ENCODE assay signal across 15 mouse cellular contexts in the genomic region with DNA sequence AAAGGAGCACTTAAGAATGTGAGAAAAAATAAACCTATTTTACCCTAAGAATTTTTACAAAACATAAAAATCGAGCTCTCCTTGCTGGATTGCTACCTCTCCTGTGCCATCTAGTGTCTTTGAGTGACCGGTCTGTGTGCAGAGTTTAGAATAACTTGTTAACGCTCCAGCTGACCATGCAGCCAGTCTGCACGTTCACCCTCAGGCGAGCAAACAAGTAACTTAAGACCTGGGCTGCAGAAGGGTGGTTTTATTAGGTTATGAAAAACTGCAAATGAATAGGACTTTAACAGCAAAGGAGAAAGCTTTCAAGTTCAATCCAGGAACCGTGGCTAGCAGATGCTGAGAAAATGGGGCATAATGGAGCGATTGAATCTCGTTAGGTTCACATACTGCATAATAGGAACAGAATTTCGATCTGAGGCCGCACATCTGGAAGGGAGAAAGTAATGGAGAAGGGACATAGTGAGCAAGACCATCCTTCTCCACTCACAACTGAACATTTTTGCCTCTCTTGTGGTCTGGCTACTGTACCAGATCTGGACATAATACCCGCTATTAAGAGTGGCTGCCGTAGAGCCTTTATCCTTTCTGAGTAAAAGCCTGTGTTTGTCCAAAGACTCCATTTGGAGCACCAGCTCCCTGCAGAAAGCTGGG.
A peak's percentile ranks its signal among the peaks of the same experiment; 100 is the strongest.
DNase-seq lines count a peak whose midpoint lies in the region; ATAC-seq and TF ChIP-seq lines count a peak whose summit lies in the region.
"Had no signal": no experiment of that assay in that cellular context is flagged by ENCODE, and none has a peak within 500 bp of the region (broad histone marks: within the 10 kb centered on the region; RNA-seq: fewer than 3 reads in every experiment).

No protein-coding gene starts in this region.

- H3K4me3 ChIP-seq in forebrain, embryonic 12.5 days (replicated peaks), result no peak overlapping the region
- no peak overlapping the region for H3K4me3 ChIP-seq in forebrain, embryonic 16.5 days (replicated peaks; ENCODE audit: low read length)
- H3K4me3 ChIP-seq in lung, embryonic 14.5 days (ENCODE audit: low read depth, low read length), result no peak overlapping the region
- H3K4me3 ChIP-seq in embryonic facial prominence, embryonic 15.5 days (replicated peaks), result no peak overlapping the region
- H3K4me3 ChIP-seq in limb, embryonic 12.5 days (replicated peaks), result no peak overlapping the region

- WGBS in forebrain, embryonic 12.5 days, result 44% methylated on average over 12 of the region's 12 CpGs
- 32% methylated on average over 12 of the region's 12 CpGs for WGBS in forebrain, embryonic 16.5 days
- WGBS in lung, embryonic 14.5 days, result 65% methylated on average over 12 of the region's 12 CpGs
- WGBS in embryonic facial prominence, embryonic 15.5 days, result 36% methylated on average over 12 of the region's 12 CpGs
- 22% methylated on average over 12 of the region's 12 CpGs for WGBS in limb, embryonic 12.5 days

- no peak for ATAC-seq in forebrain, embryonic 12.5 days (ENCODE audit: low FRiP score)
- ATAC-seq in forebrain, embryonic 16.5 days, result no peak
- ATAC-seq in lung, embryonic 14.5 days (ENCODE audit: insufficient read depth), result no peak
- 0 out of 2 replicates have a peak, but pooled peaks have one; percentile 19 for ATAC-seq in embryonic facial prominence, embryonic 15.5 days (ENCODE audit: insufficient number of reproducible peaks, low FRiP score, low TSS enrichment, low read depth)
- ATAC-seq in limb, embryonic 12.5 days (ENCODE audit: insufficient number of reproducible peaks, insufficient read depth, low FRiP score, low TSS enrichment, low read depth), result peak; percentile 90

- no peak overlapping the region for H3K4me2 ChIP-seq in forebrain, embryonic 12.5 days
- no peak overlapping the region for H3K4me2 ChIP-seq in forebrain, embryonic 16.5 days (ENCODE audit: low read length)
- H3K4me2 ChIP-seq in lung, embryonic 14.5 days, result no peak overlapping the region
- H3K4me2 ChIP-seq in embryonic facial prominence, embryonic 15.5 days (replicated peaks), result no peak overlapping the region
- H3K4me2 ChIP-seq in limb, embryonic 12.5 days, result peak overlapping the region; percentile 19
- H3K4me2 ChIP-seq: heart, embryonic 11.5 days; liver, embryonic 11.5 days had no signal

- peak; percentile 37 for DNase-seq in lung, embryonic 14.5 days
- no peak for DNase-seq in lung, postnatal 36 days
- DNase-seq in right cerebral cortex, postnatal 36 days (ENCODE audit: low spot score in 2 of 2), result no peak
- DNase-seq in thymus, postnatal 14 days, result no peak
- DNase-seq: adrenal gland, postnatal 25 days; cerebellum, postnatal 25 days; heart, postnatal 36 days; right cerebral cortex, postnatal 25 days; thymus, adult 18-20 months had no signal

- no peaks in the 10 kb centered on the region for H3K27me3 ChIP-seq in forebrain, embryonic 12.5 days
- no peaks in the 10 kb centered on the region for H3K27me3 ChIP-seq in forebrain, embryonic 16.5 days (replicated peaks; ENCODE audit: control insufficient read depth, insufficient read depth, low read length)
- no peaks in the 10 kb centered on the region for H3K27me3 ChIP-seq in lung, embryonic 14.5 days (ENCODE audit: insufficient read depth, low read length)
- H3K27me3 ChIP-seq in embryonic facial prominence, embryonic 15.5 days, result no peaks in the 10 kb centered on the region
- no peaks in the 10 kb centered on the region for H3K27me3 ChIP-seq in limb, embryonic 12.5 days

- peak; percentile 25; the same call in 1 of the 2 replicates for TF ChIP-seq CTCF in lung, embryonic 14.5 days (IDR thresholded peaks at IDR 0.05; ENCODE audit: low read depth)

- H3K4me1 ChIP-seq in forebrain, embryonic 12.5 days, result peaks cover 3% of the 10 kb centered on the region; the same call in 1 of the 2 replicates
- 0 out of 2 replicates have a peak, but pooled peaks cover 5% of the 10 kb centered on the region for H3K4me1 ChIP-seq in forebrain, embryonic 16.5 days (replicated peaks; ENCODE audit: control insufficient read depth, insufficient read depth, low read length)
- no peaks in the 10 kb centered on the region for H3K4me1 ChIP-seq in lung, embryonic 14.5 days (ENCODE audit: insufficient read depth)
- 0 out of 2 replicates have a peak, but pooled peaks cover 6% of the 10 kb centered on the region for H3K4me1 ChIP-seq in embryonic facial prominence, embryonic 15.5 days
- H3K4me1 ChIP-seq in limb, embryonic 12.5 days (replicated peaks), result peaks cover 20% of the 10 kb centered on the region

- H3K9ac ChIP-seq in forebrain, embryonic 12.5 days, result no peak overlapping the region
- no peak overlapping the region for H3K9ac ChIP-seq in forebrain, embryonic 16.5 days (replicated peaks; ENCODE audit: low read depth, low read length)
- no peak overlapping the region for H3K9ac ChIP-seq in lung, embryonic 14.5 days
- no peak overlapping the region for H3K9ac ChIP-seq in embryonic facial prominence, embryonic 15.5 days
- H3K9ac ChIP-seq in limb, embryonic 12.5 days (replicated peaks), result no peak overlapping the region

- H3K27ac ChIP-seq in forebrain, embryonic 12.5 days, result 0 out of 2 replicates have a peak overlapping the region, but pooled peaks have one; percentile 4
- no peak overlapping the region for H3K27ac ChIP-seq in forebrain, embryonic 16.5 days (ENCODE audit: low read length)
- no peak overlapping the region for H3K27ac ChIP-seq in lung, embryonic 14.5 days (ENCODE audit: low read depth)
- 0 out of 2 replicates have a peak overlapping the region, but pooled peaks have one; percentile 36 for H3K27ac ChIP-seq in embryonic facial prominence, embryonic 15.5 days (replicated peaks)
- H3K27ac ChIP-seq in limb, embryonic 12.5 days, result peak overlapping the region; percentile 87

- H3K36me3 ChIP-seq in forebrain, embryonic 12.5 days (replicated peaks), result no peaks in the 10 kb centered on the region
- no peaks in the 10 kb centered on the region for H3K36me3 ChIP-seq in forebrain, embryonic 16.5 days (ENCODE audit: control insufficient read depth, insufficient read depth)
- no peaks in the 10 kb centered on the region for H3K36me3 ChIP-seq in lung, embryonic 14.5 days (ENCODE audit: insufficient read depth)
- H3K36me3 ChIP-seq in embryonic facial prominence, embryonic 15.5 days, result no peaks in the 10 kb centered on the region
- H3K36me3 ChIP-seq in limb, embryonic 12.5 days, result no peaks in the 10 kb centered on the region

- no peaks in the 10 kb centered on the region for H3K9me3 ChIP-seq in forebrain, embryonic 12.5 days
- H3K9me3 ChIP-seq in forebrain, embryonic 16.5 days (ENCODE audit: control insufficient read depth, low read length), result no peaks in the 10 kb centered on the region
- H3K9me3 ChIP-seq in lung, embryonic 14.5 days (ENCODE audit: low read depth, low read length), result no peaks in the 10 kb centered on the region
- H3K9me3 ChIP-seq in embryonic facial prominence, embryonic 15.5 days (replicated peaks), result no peaks in the 10 kb centered on the region
- no peaks in the 10 kb centered on the region for H3K9me3 ChIP-seq in limb, embryonic 12.5 days

Comparison
In these comparisons a context has a peak if more than half of its experiments do, and no peak if none do; other contexts are left out.
1. H3K27ac ChIP-seq: peak in forebrain, embryonic 12.5 days (single experiment), embryonic facial prominence, embryonic 15.5 days (single experiment) and limb, embryonic 12.5 days (single experiment); none in forebrain, embryonic 16.5 days (single experiment) and lung, embryonic 14.5 days (single experiment).
2. ATAC-seq: peak in embryonic facial prominence, embryonic 15.5 days (single experiment) and limb, embryonic 12.5 days (single experiment); none in forebrain, embryonic 12.5 days (single experiment), forebrain, embryonic 16.5 days (single experiment) and lung, embryonic 14.5 days (single experiment).